Mouse (Mus musculus): Measurements from ENCODE around the gene Ube2v1. TPM values are rescaled to one million over a fixed set of nuclear protein-coding genes. Genes with fewer than 3 reads are reported as not detected.
A peak's percentile ranks its signal among the peaks of the same experiment; 100 is the strongest.

The Ube2v1 gene
- polyA plus RNA-seq, 1 experiment from 2014 or later = 310 TPM

- Histone ChIP-seq H3K36me3 (peaks cover 78% of the 10 kb centered on the region), H3K4me2 (no peak overlapping the region), H3K9ac (no peak overlapping the region), H3K4me3 (no peak overlapping the region), H3K27ac (no peak overlapping the region), H3K27me3 (no peaks in the 10 kb centered on the region), H3K9me3 (no peaks in the 10 kb centered on the region), H3K4me1 (replicated peaks) (no peaks in the 10 kb centered on the region)
- no peak for ATAC-seq (ENCODE audit: low FRiP score)
- 94% methylated on average over 10 of the region's 10 CpGs for WGBS
Observed at GRCm38 (mm10) chr2:167611287-167611686, 20.6 kb downstream of the Ube2v1 start.

DNA sequence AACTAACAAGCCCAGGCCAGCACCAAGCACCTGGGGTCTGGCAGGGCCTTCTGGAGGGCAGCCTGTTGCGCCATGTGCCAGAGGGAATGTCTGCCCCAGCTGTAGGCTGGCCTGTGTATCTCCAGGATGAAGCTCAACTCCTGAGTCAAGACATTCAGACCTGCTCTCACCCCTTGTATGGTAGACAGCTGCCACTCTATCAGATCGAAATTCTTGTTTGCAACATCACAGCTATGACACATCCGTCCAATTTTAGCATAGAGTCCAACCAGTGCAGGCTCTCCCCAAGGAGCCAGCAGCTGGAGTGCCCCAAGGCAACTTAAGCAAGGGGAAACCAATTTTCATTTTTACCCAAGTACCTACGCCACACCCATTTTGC is 25.2 kb downstream of the Ube2v1 start:
- Histone ChIP-seq H3K4me3 (no peak overlapping the region), H3K27me3 (peaks cover 21% of the 10 kb centered on the region; the same call in 1 of the 2 replicates), H3K4me2 (no peak overlapping the region), H3K9me3 (no peaks in the 10 kb centered on the region), H3K27ac (no peak overlapping the region), H3K9ac (no peak overlapping the region), H3K4me1 (replicated peaks) (peaks cover 3% of the 10 kb centered on the region), H3K36me3 (peaks cover 35% of the 10 kb centered on the region)
- ATAC-seq (ENCODE audit: low FRiP score) = no peak
- 85% methylated on average over 4 of the region's 4 CpGs for WGBS

DNA sequence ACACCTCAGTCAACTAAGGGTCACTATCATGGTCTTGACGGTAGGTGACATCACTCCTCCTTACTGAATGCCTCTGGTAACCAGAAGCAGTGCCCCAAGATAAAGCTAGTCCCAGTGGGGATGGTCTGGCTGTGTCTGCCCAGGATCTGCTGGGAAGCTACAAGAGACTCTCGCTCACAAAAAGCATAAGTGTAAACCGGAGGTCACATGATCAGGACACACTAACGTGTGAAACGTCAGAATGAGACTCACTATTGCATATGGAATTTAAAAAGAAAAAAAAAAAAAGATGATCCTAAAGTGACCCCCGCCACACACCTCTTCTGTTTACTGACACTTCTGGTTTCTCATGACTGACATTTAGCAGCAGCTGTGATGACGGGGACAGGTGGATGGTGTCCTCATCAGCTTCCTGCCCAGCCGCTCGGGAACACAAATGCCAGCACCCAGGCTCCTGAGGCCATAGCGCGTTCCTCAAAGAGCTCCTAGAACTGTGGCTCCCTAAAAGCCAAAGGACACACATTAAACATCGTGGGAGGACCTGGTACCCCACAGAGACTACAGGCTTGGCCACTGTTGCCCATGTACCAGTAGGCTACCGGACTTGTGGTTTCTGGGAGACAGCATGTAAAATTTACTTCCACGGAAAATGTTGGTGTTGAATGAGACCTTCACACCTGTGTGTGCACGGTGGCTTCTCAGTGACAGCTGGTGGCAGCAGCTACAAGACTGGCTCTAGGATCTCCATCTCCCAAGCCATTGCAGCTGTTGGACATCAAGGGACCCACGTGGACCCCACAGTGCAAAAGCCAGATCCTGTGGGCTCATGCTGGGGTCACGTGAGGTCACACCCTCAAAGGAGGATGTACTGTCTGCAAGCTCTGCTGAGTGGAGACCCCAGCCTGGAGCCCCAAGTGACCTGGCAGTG is 25.8 kb downstream of the Ube2v1 start:
- Histone ChIP-seq H3K27ac (no peak overlapping the region), H3K4me3 (no peak overlapping the region), H3K4me1 (replicated peaks) (peaks cover 3% of the 10 kb centered on the region), H3K4me2 (no peak overlapping the region), H3K9me3 (no peaks in the 10 kb centered on the region), H3K27me3 (peaks cover 22% of the 10 kb centered on the region; the same call in 1 of the 2 replicates), H3K36me3 (peaks cover 35% of the 10 kb centered on the region), H3K9ac (no peak overlapping the region)
- WGBS = 84% methylated on average over 17 of the region's 17 CpGs
- no peak for ATAC-seq (ENCODE audit: low FRiP score)

DNA sequence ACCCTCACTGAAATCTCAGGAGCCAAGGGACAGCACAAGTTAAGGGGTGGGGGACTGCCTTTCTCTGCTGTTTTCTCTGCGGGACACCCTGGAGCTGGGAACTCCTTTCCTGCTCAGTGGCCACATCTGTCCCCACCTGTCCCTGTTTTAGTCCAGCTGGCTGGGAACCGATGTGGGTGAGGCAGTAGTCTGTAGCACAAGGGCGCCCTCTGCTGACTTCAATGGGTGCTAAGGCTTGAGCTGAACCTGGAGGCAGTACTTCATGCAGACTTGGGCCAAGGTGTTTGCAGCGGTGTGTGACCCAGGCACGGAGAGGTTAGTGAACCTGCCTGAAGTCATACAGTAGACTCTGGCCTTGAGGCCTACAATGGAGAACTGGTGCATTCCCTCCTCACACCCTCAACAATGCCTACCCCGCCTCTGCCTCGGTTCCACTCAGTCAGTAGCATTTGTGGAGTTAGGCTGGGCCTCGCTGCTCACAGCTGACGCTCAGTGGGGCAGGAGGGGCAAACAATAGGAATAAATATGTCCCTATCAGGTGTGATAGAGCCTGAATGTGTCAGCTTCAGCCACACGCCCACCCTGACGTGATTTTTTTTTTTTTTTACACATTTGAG is 26.6 kb downstream of the Ube2v1 start:
- no peak overlapping the region for H3K4me2 ChIP-seq
- H3K4me1 ChIP-seq (replicated peaks) = peaks cover 3% of the 10 kb centered on the region
- no peak overlapping the region for H3K4me3 ChIP-seq
- ATAC-seq (ENCODE audit: low FRiP score) = peak; percentile 86
- 32% methylated on average over 11 of the region's 11 CpGs for WGBS
- H3K27ac ChIP-seq = no peak overlapping the region
- H3K27me3 ChIP-seq = peaks cover 23% of the 10 kb centered on the region; the same call in 1 of the 2 replicates
- no peaks in the 10 kb centered on the region for H3K9me3 ChIP-seq
- no peak overlapping the region for H3K9ac ChIP-seq
- peaks cover 30% of the 10 kb centered on the region for H3K36me3 ChIP-seq

- Histone ChIP-seq H3K27me3 (peaks cover 35% of the 10 kb centered on the region), H3K4me3 (no peak overlapping the region), H3K9me3 (no peaks in the 10 kb centered on the region), H3K36me3 (peaks cover 17% of the 10 kb centered on the region), H3K27ac (no peak overlapping the region), H3K4me2 (no peak overlapping the region), H3K9ac (no peak overlapping the region), H3K4me1 (replicated peaks) (peaks cover 3% of the 10 kb centered on the region)
- WGBS = 52% methylated on average over 5 of the region's 5 CpGs
- ATAC-seq (ENCODE audit: low FRiP score) = no peak
Observed at GRCm38 (mm10) chr2:167602978-167603377, 28.9 kb downstream of the Ube2v1 start.

GRCm38 (mm10) chr2:167602364-167602763 is 29.5 kb downstream of the Ube2v1 start:
- ATAC-seq (ENCODE audit: low FRiP score) = no peak
- 78% methylated on average over 2 of the region's 2 CpGs for WGBS

DNA sequence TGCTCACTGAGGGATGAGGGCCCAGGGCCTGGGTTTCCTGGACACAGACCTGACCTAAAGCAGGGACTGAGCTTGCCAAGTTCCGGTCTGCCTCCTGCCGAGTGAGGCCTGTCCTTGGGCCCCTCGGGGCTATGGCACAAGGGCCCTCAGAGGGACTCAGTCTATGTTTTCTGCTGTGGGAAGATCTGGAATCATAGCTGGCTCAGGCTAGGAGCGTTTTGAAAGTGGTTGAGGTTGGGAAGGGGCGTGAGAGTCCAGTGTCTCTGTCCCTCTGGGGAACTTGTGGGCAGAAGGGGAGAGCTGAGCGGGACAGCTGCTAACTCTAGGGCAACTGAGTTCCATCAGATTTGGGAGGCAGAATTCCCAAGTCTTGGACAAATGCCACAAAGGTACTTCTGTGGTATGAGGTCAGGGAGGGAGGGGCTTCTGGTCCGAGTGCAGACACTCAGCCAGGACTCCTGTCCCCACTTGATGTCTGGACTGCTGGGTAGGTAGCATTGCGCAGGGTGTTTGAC is 31.4 kb downstream of the Ube2v1 start:
- peaks cover 55% of the 10 kb centered on the region for H3K27me3 ChIP-seq

More at GRCm38 (mm10) chr2:167602364-167602763, 29.5 kb downstream of the Ube2v1 start:
- Histone ChIP-seq H3K4me1 (replicated peaks) (peaks cover 7% of the 10 kb centered on the region), H3K9me3 (no peaks in the 10 kb centered on the region), H3K27me3 (peaks cover 41% of the 10 kb centered on the region), H3K4me3 (no peak overlapping the region), H3K9ac (no peak overlapping the region), H3K4me2 (no peak overlapping the region), H3K36me3 (peaks cover 13% of the 10 kb centered on the region), H3K27ac (no peak overlapping the region)

DNA sequence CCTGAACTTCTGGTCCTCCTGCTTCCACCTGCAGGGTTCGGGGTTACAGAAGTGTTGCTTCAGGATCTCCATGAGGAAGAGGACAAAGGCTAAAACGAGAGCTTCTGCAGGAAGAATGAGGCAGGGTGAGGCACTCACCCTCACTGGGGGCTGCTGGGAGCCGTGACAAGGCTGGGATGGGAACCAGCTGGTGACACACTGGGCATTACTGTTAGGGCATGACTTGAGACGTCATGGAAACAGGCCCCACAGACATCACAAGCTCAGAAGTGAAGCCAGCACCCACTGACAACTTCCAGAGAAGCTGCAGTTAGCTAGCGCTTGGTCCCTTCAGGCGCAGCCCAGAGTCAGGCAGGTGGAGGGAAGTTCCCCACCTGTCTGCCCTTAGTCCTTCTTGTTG is 32.0 kb downstream of the Ube2v1 start:
- no peak overlapping the region for H3K4me2 ChIP-seq
- H3K36me3 ChIP-seq = no peaks in the 10 kb centered on the region
- H3K9ac ChIP-seq = no peak overlapping the region
- peaks cover 20% of the 10 kb centered on the region for H3K4me1 ChIP-seq (replicated peaks)
- ATAC-seq (ENCODE audit: low FRiP score) = no peak
- no peaks in the 10 kb centered on the region for H3K9me3 ChIP-seq
- no peak overlapping the region for H3K27ac ChIP-seq
- no peak overlapping the region for H3K4me3 ChIP-seq
- WGBS = 66% methylated on average over 6 of the region's 6 CpGs
- H3K27me3 ChIP-seq = peaks cover 55% of the 10 kb centered on the region

More for the DNA sequence above, 31.4 kb downstream of the Ube2v1 start:
- 74% methylated on average over 8 of the region's 8 CpGs for WGBS
- Histone ChIP-seq H3K9me3 (no peaks in the 10 kb centered on the region), H3K4me2 (no peak overlapping the region), H3K36me3 (no peaks in the 10 kb centered on the region), H3K27ac (no peak overlapping the region), H3K9ac (no peak overlapping the region), H3K4me1 (replicated peaks) (peaks cover 23% of the 10 kb centered on the region), H3K4me3 (no peak overlapping the region)
- ATAC-seq (ENCODE audit: low FRiP score) = no peak

DNA sequence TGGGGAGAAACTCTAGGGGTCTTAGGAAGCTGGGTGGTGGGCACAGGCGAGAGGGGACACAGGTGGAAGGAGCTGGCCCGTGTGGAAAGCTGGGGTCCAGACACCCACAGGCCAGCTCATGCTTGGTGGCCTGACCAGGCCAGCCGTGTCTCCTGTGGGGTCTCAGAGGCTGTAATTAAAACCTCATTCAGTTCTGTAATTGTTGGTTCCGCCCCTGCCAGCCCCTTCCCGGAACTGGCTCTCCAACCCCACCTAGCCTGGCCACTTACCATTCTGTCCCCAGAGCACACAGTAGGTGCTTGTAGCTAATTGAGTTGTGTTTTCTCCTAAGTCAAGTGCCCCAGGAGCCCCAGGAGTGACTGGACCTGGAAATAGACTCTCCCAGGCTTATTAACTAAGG is 32.7 kb downstream of the Ube2v1 start:
- H3K9me3 ChIP-seq = no peaks in the 10 kb centered on the region
- ATAC-seq (ENCODE audit: low FRiP score) = no peak
- H3K9ac ChIP-seq = no peak overlapping the region
- H3K27me3 ChIP-seq = peaks cover 56% of the 10 kb centered on the region
- WGBS = 69% methylated on average over 5 of the region's 5 CpGs
- H3K4me2 ChIP-seq = no peak overlapping the region
- H3K4me3 ChIP-seq = no peak overlapping the region
- peaks cover 26% of the 10 kb centered on the region for H3K4me1 ChIP-seq (replicated peaks)
- H3K27ac ChIP-seq = no peak overlapping the region
- no peaks in the 10 kb centered on the region for H3K36me3 ChIP-seq

DNA sequence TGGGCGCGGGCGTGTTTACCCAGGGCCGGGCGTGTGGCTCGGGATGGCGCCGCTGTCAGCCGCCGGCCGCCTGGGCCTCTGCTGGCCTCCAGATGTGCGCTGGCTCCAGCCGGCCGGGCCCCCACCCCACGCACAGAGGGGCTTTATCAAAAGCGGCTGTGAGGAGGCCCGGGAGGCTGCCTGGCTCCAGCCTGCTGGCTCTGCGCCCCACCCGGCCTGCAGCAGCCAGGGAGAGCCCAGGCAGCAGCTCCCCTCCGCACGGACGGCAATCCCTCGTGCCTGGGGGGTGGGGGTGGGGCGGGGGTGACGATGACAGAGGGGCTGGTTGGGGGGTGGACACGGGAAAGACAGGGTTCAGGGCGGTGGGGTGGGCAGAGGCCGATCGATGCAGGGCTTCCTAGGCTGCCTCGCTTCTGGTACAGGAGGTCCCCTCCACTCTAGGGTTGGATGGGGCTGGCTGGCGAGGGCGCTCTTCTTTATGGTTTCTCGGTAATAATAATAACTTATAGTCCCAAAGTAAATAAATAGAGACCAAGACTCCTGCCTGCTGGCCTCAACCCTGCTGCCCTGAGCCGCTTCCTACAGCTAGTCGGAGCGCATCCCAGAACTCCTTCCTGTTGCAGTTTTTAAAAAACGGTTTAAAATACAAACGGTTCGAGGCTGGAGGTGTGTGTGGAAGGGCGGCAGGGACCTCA is 34.3 kb downstream of the Ube2v1 start:
- Histone ChIP-seq H3K27me3 (peaks cover 48% of the 10 kb centered on the region), H3K27ac (no peak overlapping the region), H3K36me3 (no peaks in the 10 kb centered on the region), H3K4me2 (peak overlapping the region; percentile 44), H3K4me1 (replicated peaks) (peaks cover 28% of the 10 kb centered on the region), H3K9me3 (no peaks in the 10 kb centered on the region), H3K4me3 (peak overlapping the region; percentile 11; the same call in 1 of the 2 replicates), H3K9ac (peak overlapping the region; percentile 62)
- ATAC-seq (ENCODE audit: low FRiP score) = no peak
- WGBS = 28% methylated on average over 38 of the region's 40 CpGs

DNA sequence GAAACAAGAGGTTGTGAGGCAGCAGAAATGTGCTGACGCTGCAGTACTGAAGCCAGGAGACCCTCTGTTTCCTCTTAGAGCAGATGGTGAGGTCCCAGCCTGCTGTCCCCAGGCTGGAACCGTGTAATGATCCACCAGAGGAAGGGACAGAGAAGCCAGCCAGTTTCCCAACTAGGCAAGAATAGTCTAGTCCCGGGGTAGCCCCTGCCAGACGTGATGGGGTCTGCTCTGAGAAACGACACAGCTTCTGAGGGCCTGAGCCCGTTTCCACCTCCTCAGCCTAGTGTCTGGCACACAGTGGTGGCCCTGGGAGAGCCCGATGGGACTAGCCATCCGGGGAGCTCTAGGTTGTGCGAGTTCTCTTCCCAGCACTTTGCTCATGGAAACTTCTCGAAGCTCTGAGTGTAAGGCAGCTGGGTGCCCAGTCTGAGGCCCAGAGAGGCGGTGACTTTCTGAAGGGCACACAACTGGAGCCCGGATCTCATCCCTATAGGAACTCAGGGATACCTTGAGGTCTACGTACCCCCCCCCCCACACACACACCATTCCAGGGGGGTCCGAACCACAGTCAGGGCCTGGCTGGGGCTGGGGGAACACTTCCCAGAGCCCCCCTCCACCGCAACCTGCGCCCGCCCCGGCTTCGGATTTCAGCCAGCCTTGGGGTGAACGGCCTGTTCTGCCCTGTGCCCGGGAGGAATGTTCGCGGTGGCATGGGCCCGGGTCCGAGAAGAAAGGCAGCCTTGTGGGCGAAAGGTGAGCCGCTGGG is 35.0 kb downstream of the Ube2v1 start:
- 31% methylated on average over 27 of the region's 27 CpGs for WGBS
- H3K9me3 ChIP-seq = no peaks in the 10 kb centered on the region
- H3K4me2 ChIP-seq = peak overlapping the region; percentile 44
- peaks cover 40% of the 10 kb centered on the region for H3K27me3 ChIP-seq
- H3K27ac ChIP-seq = peak overlapping the region; percentile 67
- no peaks in the 10 kb centered on the region for H3K36me3 ChIP-seq
- H3K4me1 ChIP-seq (replicated peaks) = peaks cover 28% of the 10 kb centered on the region
- peak overlapping the region; percentile 62 for H3K9ac ChIP-seq
- H3K4me3 ChIP-seq = no peak overlapping the region
- peak; percentile 29 for ATAC-seq (ENCODE audit: low FRiP score)

Data from hindbrain, embryonic 13.5 days (tissue).